Mouse (Mus musculus): ENCODE measurements around the gene Ncapg. TPM values are rescaled to one million over a fixed set of nuclear protein-coding genes. Genes with fewer than 3 reads are reported as not detected.

Ncapg gene
- polyA plus RNA-seq, 1 experiment from 2014 or later: 49.6 TPM

- Histone ChIP-seq H3K27ac (no peak overlapping the region), H3K4me2 (no peak overlapping the region), H3K4me1 (no peaks in the 10 kb centered on the region), H3K27me3 (no peaks in the 10 kb centered on the region), H3K36me3 (peaks cover 26% of the 10 kb centered on the region), H3K4me3 (no peak overlapping the region), H3K9ac (no peak overlapping the region), H3K9me3 (no peaks in the 10 kb centered on the region)
- ATAC-seq (ENCODE audit: insufficient number of reproducible peaks, insufficient read depth, low FRiP score, low TSS enrichment, low read depth): no peak
- 92% methylated on average over 2 of the region's 2 CpGs for WGBS
Measured at GRCm38 (mm10) chr5:45706811-45707210, 37.1 kb downstream of the Ncapg start.

- WGBS: 95% methylated on average over 2 of the region's 2 CpGs
Measured at GRCm38 (mm10) chr5:45709653-45710052, 39.9 kb downstream of the Ncapg start.

DNA sequence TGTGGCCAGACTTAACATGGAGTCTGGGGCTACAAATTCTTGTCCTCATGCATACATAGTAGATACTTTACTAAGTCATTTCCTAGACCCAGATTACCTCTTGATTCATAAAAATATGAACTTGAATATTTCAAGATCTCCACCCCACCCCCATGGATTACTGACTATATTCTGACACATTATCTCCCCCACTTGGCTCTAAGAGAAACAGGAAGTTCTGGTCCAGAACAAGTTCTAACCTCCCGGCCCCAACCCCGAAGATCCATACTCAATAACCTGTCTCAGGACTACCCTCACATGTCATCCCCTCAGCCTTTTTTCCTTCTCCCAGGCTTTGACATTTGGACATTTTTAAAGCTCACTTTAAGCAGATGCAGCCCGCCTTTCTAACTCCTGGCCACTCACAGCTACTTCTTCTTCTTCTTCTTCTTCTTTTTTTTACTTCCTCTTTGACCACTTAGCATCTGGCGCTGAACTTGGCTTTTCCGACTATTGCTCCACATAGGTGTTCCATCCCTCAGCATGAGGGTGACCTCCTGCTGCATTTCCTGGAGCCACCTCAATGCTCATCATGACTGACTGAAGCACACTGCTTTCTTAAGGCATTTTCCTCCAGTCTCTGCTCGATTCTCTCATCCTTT lies 49.2 kb downstream of the Ncapg start:
- 96% methylated on average over 6 of the region's 6 CpGs for WGBS
- ATAC-seq (ENCODE audit: insufficient number of reproducible peaks, insufficient read depth, low FRiP score, low TSS enrichment, low read depth): no peak
- Histone ChIP-seq H3K4me2 (no peak overlapping the region), H3K4me1 (no peaks in the 10 kb centered on the region), H3K9ac (no peak overlapping the region), H3K36me3 (no peaks in the 10 kb centered on the region), H3K9me3 (no peaks in the 10 kb centered on the region), H3K27ac (no peak overlapping the region), H3K4me3 (no peak overlapping the region), H3K27me3 (no peaks in the 10 kb centered on the region)

More at GRCm38 (mm10) chr5:45709653-45710052, 39.9 kb downstream of the Ncapg start:
- H3K4me1 ChIP-seq: no peaks in the 10 kb centered on the region
- no peaks in the 10 kb centered on the region for H3K27me3 ChIP-seq
- H3K4me3 ChIP-seq: no peak overlapping the region
- H3K27ac ChIP-seq: no peak overlapping the region
- no peak overlapping the region for H3K4me2 ChIP-seq
- H3K9me3 ChIP-seq: no peaks in the 10 kb centered on the region
- ATAC-seq (ENCODE audit: insufficient number of reproducible peaks, insufficient read depth, low FRiP score, low TSS enrichment, low read depth): no peak
- peaks cover 21% of the 10 kb centered on the region for H3K36me3 ChIP-seq
- H3K9ac ChIP-seq: no peak overlapping the region

DNA sequence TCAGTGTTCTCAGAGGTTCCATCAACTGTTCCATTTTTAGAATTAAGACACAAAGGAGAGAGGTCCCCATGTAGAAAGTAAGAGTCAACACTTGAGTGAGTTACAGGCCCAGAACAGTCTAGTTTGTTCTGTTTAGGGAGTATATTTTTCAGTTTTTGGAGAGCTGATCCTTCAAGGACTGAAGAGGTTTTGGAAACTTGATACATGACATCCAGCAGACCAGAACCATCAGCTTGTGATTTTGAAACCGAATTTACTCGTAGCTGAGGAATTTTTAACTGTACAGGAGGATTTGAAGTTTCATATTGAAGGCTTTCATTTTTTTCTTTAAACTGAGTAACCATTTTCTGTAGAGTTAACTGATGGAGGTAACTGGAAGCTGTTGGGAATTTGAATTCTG lies 64.0 kb downstream of the Ncapg start:
- WGBS: 59% methylated on average over 2 of the region's 2 CpGs
- no peak overlapping the region for H3K4me3 ChIP-seq
- no peak overlapping the region for H3K9ac ChIP-seq
- no peaks in the 10 kb centered on the region for H3K4me1 ChIP-seq
- H3K4me2 ChIP-seq: no peak overlapping the region
- no peak overlapping the region; the same call in 1 of the 2 replicates for H3K27ac ChIP-seq
- ATAC-seq (ENCODE audit: insufficient number of reproducible peaks, insufficient read depth, low FRiP score, low TSS enrichment, low read depth): no peak
- H3K36me3 ChIP-seq: peaks cover 8% of the 10 kb centered on the region; the same call in 1 of the 2 replicates
- H3K9me3 ChIP-seq: no peaks in the 10 kb centered on the region
- no peaks in the 10 kb centered on the region for H3K27me3 ChIP-seq

GRCm38 (mm10) chr5:45737911-45738310 lies 68.2 kb downstream of the Ncapg start:
- no peak overlapping the region for H3K27ac ChIP-seq

More at GRCm38 (mm10) chr5:45737911-45738310, 68.2 kb downstream of the Ncapg start:
- Histone ChIP-seq H3K36me3 (peaks cover 8% of the 10 kb centered on the region), H3K9me3 (no peaks in the 10 kb centered on the region), H3K4me3 (no peak overlapping the region), H3K9ac (no peak overlapping the region), H3K27me3 (no peaks in the 10 kb centered on the region), H3K4me2 (no peak overlapping the region), H3K4me1 (no peaks in the 10 kb centered on the region)
- ATAC-seq (ENCODE audit: insufficient number of reproducible peaks, insufficient read depth, low FRiP score, low TSS enrichment, low read depth): no peak
- 93% methylated on average over 1 of the region's 1 CpGs for WGBS

Other genes with a start within 250 kb of the Ncapg start
- 135 and 139 TPM in 2 replicates for gene Qdpr, start 219.7 kb upstream of the Ncapg start, polyA plus RNA-seq (2015; fragmentation: Nextera tagmentation; extraction: Ambion mirVana)
- gene Clrn2, start 216.2 kb upstream of the Ncapg start, polyA plus RNA-seq (2015; fragmentation: Nextera tagmentation; extraction: Ambion mirVana): not detected in 2 replicates
- gene Lap3, start 176.5 kb upstream of the Ncapg start, polyA plus RNA-seq (2015; fragmentation: Nextera tagmentation; extraction: Ambion mirVana): 70.6 and 76.0 TPM in 2 replicates
- gene Med28, start 149.7 kb upstream of the Ncapg start, polyA plus RNA-seq (2015; fragmentation: Nextera tagmentation; extraction: Ambion mirVana): 247 and 255 TPM in 2 replicates
- gene Fam184b, start 30.3 kb upstream of the Ncapg start, polyA plus RNA-seq (2015; fragmentation: Nextera tagmentation; extraction: Ambion mirVana): 0.85 and 1.1 TPM in 2 replicates
- gene Lcorl, start 187.7 kb downstream of the Ncapg start, polyA plus RNA-seq (2015; fragmentation: Nextera tagmentation; extraction: Ambion mirVana): 25.2 and 26.7 TPM in 2 replicates